Mouse (Mus musculus): ENCODE measurements at regions not wholly inside any gene's neighbourhood (a gene's known extent, or its start where the extent isn't known, plus 50 kb on each side); places are given as distances from the start of the nearest gene placed in this dataset.

DNA sequence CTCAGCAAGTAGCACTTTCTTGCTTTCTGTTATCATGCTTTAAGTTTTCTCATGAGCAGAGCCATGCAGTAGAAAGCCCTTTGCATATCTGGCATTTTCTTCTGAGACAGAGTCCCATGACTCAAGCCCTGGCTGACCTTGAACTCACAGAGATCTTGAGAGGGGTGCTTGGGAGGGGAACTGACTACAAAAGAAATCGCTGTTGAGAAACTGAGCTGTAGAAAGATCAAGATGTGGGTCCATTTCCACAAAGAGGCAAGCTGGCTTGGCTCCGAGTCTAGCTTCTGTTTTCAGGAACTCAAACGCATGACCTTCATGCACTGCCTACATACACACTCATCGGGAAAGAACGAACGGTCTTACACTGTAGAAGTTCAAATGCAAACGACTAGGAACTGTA is 278.0 kb upstream of the Jmjd1c start:
- 93% methylated on average over 7 of the region's 7 CpGs for WGBS
- ATAC-seq (ENCODE audit: insufficient read depth, low FRiP score, low TSS enrichment) = no peak

DNA sequence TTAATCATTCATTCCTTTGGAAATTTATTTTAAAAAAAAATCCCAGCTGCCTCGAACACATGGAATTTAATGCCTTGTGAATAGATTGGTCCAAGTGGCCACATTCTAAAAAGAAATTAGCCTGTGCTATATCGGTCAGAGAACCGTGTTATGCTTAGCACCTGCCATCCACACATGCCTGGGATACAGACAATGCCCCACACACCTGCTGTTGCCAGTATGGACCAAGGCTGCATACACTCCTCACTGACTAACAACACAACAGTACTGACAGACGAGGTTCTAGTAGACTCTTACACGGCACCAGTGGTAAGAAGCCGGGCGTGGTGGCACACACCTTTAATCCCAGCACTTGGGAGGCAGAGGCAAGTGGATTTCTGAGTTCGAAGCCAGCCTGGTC is 276.4 kb upstream of the Jmjd1c start:
- 92% methylated on average over 8 of the region's 8 CpGs for WGBS
- ATAC-seq (ENCODE audit: insufficient read depth, low FRiP score, low TSS enrichment) (no peak), DNase-seq (ENCODE audit: low spot score) (no peak)
- Histone ChIP-seq H3K27ac (ENCODE audit: low read depth, low read length) (no peak overlapping the region), H3K4me3 (ENCODE audit: low read depth, low read length) (no peak overlapping the region), H3K4me2 (ENCODE audit: low read depth) (no peak overlapping the region), H3K9ac (ENCODE audit: low read length) (no peak overlapping the region), H3K4me1 (ENCODE audit: control insufficient read depth, insufficient read depth, low read length) (no peaks in the 10 kb centered on the region), H3K27me3 (ENCODE audit: control insufficient read depth, insufficient read depth, low read length) (no peaks in the 10 kb centered on the region), H3K36me3 (ENCODE audit: control insufficient read depth, insufficient read depth, low read length) (no peaks in the 10 kb centered on the region), H3K9me3 (ENCODE audit: control insufficient read depth, low read length) (no peaks in the 10 kb centered on the region)

More for the DNA sequence above, 278.0 kb upstream of the Jmjd1c start:
- no peak overlapping the region for H3K27ac ChIP-seq (ENCODE audit: low read depth, low read length)
- no peaks in the 10 kb centered on the region for H3K36me3 ChIP-seq (ENCODE audit: control insufficient read depth, insufficient read depth, low read length)
- no peak for DNase-seq (ENCODE audit: low spot score)
- no peak overlapping the region for H3K4me3 ChIP-seq (ENCODE audit: low read depth, low read length)
- no peaks in the 10 kb centered on the region for H3K4me1 ChIP-seq (ENCODE audit: control insufficient read depth, insufficient read depth, low read length)
- H3K4me2 ChIP-seq (ENCODE audit: low read depth) = no peak overlapping the region
- no peaks in the 10 kb centered on the region for H3K9me3 ChIP-seq (ENCODE audit: control insufficient read depth, low read length)
- no peaks in the 10 kb centered on the region for H3K27me3 ChIP-seq (ENCODE audit: control insufficient read depth, insufficient read depth, low read length)
- no peak overlapping the region for H3K9ac ChIP-seq (ENCODE audit: low read length)

DNA sequence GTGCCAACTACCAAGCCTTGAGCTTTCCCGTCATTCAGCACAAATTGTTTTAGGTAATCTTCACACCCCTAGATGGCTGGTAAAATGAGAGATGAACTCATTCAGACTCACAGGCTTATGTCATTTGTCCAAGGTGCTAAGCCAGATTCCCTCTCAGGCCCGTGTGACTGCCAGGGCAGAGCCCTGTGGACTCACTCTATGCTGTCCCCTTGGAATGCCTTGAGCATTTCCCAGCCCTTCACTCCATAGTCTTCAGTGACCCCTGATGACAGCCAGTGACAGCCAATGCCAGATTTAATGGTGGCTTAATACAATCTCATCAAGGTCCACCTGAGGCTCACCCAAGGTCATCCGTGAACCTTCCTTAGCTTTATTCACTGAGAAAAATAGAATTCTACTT is 270.2 kb upstream of the Jmjd1c start:
- H3K9me3 ChIP-seq (ENCODE audit: control insufficient read depth, low read length) = no peaks in the 10 kb centered on the region
- 87% methylated on average over 3 of the region's 3 CpGs for WGBS
- no peaks in the 10 kb centered on the region for H3K27me3 ChIP-seq (ENCODE audit: control insufficient read depth, insufficient read depth, low read length)
- DNase-seq (ENCODE audit: low spot score) = no peak
- no peak overlapping the region for H3K27ac ChIP-seq (ENCODE audit: low read depth, low read length)
- no peaks in the 10 kb centered on the region for H3K36me3 ChIP-seq (ENCODE audit: control insufficient read depth, insufficient read depth, low read length)
- ATAC-seq (ENCODE audit: insufficient read depth, low FRiP score, low TSS enrichment) = no peak
- no peak overlapping the region for H3K4me2 ChIP-seq (ENCODE audit: low read depth)
- no peak overlapping the region for H3K4me3 ChIP-seq (ENCODE audit: low read depth, low read length)
- H3K9ac ChIP-seq (ENCODE audit: low read length) = no peak overlapping the region
- H3K4me1 ChIP-seq (ENCODE audit: control insufficient read depth, insufficient read depth, low read length) = no peaks in the 10 kb centered on the region

DNA sequence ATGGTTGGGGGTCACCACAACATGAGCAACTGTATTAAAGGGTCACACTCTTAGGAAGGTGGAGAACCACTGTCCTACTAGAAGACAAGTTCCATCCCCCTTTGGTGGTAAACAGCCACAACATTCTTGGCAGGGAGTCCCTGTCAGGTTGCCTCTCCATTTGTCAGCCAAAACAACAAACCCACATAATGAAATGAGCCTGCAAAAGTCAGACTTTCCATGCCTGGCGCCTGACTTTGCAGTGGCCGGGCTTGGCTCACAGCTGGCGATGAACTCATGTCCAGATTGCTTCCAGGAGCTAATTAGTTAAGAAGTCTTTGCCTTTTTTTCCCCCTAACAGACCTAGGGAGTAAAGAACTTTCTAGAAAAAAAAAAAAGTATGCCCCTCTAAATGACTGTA is 269.6 kb upstream of the Jmjd1c start:
- ATAC-seq (ENCODE audit: insufficient read depth, low FRiP score, low TSS enrichment) (no peak), DNase-seq (ENCODE audit: low spot score) (no peak)
- Histone ChIP-seq H3K4me2 (ENCODE audit: low read depth) (no peak overlapping the region), H3K27me3 (ENCODE audit: control insufficient read depth, insufficient read depth, low read length) (no peaks in the 10 kb centered on the region), H3K9me3 (ENCODE audit: control insufficient read depth, low read length) (no peaks in the 10 kb centered on the region), H3K27ac (ENCODE audit: low read depth, low read length) (no peak overlapping the region), H3K4me3 (ENCODE audit: low read depth, low read length) (no peak overlapping the region), H3K9ac (ENCODE audit: low read length) (no peak overlapping the region), H3K4me1 (ENCODE audit: control insufficient read depth, insufficient read depth, low read length) (no peaks in the 10 kb centered on the region), H3K36me3 (ENCODE audit: control insufficient read depth, insufficient read depth, low read length) (no peaks in the 10 kb centered on the region)
- 72% methylated on average over 3 of the region's 3 CpGs for WGBS

DNA sequence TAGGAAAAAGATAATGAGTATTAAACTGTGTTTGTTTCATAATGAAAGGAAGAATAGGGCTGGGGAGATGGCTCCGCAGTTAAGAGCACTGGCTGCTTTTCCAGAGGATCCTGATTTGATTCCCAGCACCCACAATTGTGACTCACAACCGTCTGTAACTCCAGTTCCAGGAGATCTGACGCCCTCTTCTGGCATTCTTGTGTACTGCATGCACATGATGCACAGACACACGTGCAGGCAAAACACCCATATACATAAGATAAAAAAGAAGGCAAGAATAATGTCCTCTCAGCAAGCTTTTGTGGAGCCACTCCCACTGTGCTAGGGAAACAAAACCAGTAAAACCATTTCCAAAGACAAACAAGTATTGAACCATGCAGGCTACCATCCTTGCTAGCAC is 261.0 kb upstream of the Jmjd1c start:
- Histone ChIP-seq H3K27me3 (ENCODE audit: control insufficient read depth, insufficient read depth, low read length) (no peaks in the 10 kb centered on the region), H3K36me3 (ENCODE audit: control insufficient read depth, insufficient read depth, low read length) (no peaks in the 10 kb centered on the region), H3K4me1 (ENCODE audit: control insufficient read depth, insufficient read depth, low read length) (no peaks in the 10 kb centered on the region), H3K4me3 (ENCODE audit: low read depth, low read length) (no peak overlapping the region), H3K27ac (ENCODE audit: low read depth, low read length) (no peak overlapping the region), H3K9me3 (ENCODE audit: control insufficient read depth, low read length) (no peaks in the 10 kb centered on the region), H3K9ac (ENCODE audit: low read length) (no peak overlapping the region), H3K4me2 (ENCODE audit: low read depth) (no peak overlapping the region)
- no peak for DNase-seq (ENCODE audit: low spot score)
- no peak for ATAC-seq (ENCODE audit: insufficient read depth, low FRiP score, low TSS enrichment)
- WGBS = 79% methylated on average over 4 of the region's 4 CpGs

DNA sequence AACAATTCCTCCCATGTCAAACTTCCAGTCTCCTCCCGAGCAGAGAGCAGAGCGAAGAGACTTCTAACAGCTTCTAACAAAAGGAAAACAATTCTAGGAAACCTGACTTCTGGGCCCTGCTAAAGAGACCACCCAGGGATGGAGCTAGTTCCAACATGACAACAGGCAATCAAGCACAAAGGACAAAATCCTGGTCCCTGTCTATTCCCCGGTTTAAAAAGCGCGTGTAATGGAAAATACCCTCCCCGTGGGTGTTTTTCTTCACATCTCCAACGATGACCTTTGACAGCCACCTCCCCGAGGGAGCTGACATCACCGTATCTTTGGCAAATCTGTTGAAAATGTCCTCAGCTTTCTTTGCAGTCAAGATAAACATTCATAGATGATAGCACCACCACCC is 256.9 kb upstream of the Jmjd1c start:
- no peak for DNase-seq (ENCODE audit: low spot score)
- no peak overlapping the region for H3K27ac ChIP-seq (ENCODE audit: low read depth, low read length)
- 34% methylated on average over 9 of the region's 9 CpGs for WGBS
- H3K9ac ChIP-seq (ENCODE audit: low read length) = no peak overlapping the region
- H3K4me3 ChIP-seq (ENCODE audit: low read depth, low read length) = no peak overlapping the region
- no peaks in the 10 kb centered on the region for H3K27me3 ChIP-seq (ENCODE audit: control insufficient read depth, insufficient read depth, low read length)
- H3K4me1 ChIP-seq (ENCODE audit: control insufficient read depth, insufficient read depth, low read length) = no peaks in the 10 kb centered on the region
- H3K9me3 ChIP-seq (ENCODE audit: control insufficient read depth, low read length) = no peaks in the 10 kb centered on the region
- H3K4me2 ChIP-seq (ENCODE audit: low read depth) = no peak overlapping the region
- H3K36me3 ChIP-seq (ENCODE audit: control insufficient read depth, insufficient read depth, low read length) = no peaks in the 10 kb centered on the region
- ATAC-seq (ENCODE audit: insufficient read depth, low FRiP score, low TSS enrichment) = no peak

DNA sequence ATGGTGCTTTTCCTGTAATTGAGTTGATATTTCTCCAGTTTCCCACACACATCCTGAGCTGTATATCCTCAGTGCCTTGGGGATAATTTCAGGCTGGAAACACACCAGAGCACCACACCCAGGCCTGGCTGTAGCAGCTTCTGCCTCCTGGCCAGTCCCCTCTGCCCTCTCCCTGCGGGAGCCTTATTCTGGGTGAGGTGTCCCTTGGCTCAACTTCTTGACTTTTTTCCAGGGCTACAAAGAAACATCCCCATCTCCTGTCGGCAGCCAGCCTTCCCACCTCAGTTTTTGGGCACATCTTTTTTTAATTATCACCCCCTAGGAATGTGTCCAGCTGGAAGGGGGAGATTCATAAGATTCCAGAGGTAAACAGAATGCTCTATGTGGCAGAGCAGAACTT is 252.7 kb upstream of the Jmjd1c start:
- Histone ChIP-seq H3K9me3 (ENCODE audit: control insufficient read depth, low read length) (no peaks in the 10 kb centered on the region), H3K27me3 (ENCODE audit: control insufficient read depth, insufficient read depth, low read length) (no peaks in the 10 kb centered on the region), H3K4me2 (ENCODE audit: low read depth) (no peak overlapping the region), H3K4me3 (ENCODE audit: low read depth, low read length) (no peak overlapping the region), H3K27ac (ENCODE audit: low read depth, low read length) (no peak overlapping the region), H3K36me3 (ENCODE audit: control insufficient read depth, insufficient read depth, low read length) (no peaks in the 10 kb centered on the region), H3K9ac (ENCODE audit: low read length) (no peak overlapping the region), H3K4me1 (ENCODE audit: control insufficient read depth, insufficient read depth, low read length) (no peaks in the 10 kb centered on the region)
- 60% methylated on average over 2 of the region's 2 CpGs for WGBS
- DNase-seq (ENCODE audit: low spot score) (no peak), ATAC-seq (ENCODE audit: insufficient read depth, low FRiP score, low TSS enrichment) (no peak)

DNA sequence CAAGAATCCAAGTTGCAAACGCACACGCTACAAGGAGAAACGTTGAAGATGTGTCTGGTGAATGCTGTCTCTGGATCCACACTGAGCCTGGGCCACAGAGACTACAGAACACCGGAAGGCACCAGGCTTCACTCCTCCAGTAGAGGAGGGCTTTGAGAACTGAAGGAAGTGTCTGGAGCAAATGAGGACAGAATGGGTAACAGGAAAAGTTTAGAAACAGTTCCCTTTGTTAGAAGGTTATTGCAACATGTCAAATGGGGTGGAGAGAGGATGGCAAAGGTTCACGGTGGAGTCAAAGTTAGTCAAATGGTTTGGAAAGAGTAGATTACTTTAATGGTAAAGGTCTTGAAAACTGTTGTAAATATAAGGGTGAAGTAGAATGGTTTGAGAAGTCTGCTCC is 247.1 kb upstream of the Jmjd1c start:
- Histone ChIP-seq H3K4me3 (ENCODE audit: low read depth, low read length) (no peak overlapping the region), H3K9me3 (ENCODE audit: control insufficient read depth, low read length) (no peaks in the 10 kb centered on the region), H3K4me1 (ENCODE audit: control insufficient read depth, insufficient read depth, low read length) (no peaks in the 10 kb centered on the region), H3K27ac (ENCODE audit: low read depth, low read length) (no peak overlapping the region), H3K36me3 (ENCODE audit: control insufficient read depth, insufficient read depth, low read length) (no peaks in the 10 kb centered on the region), H3K27me3 (ENCODE audit: control insufficient read depth, insufficient read depth, low read length) (no peaks in the 10 kb centered on the region), H3K4me2 (ENCODE audit: low read depth) (no peak overlapping the region), H3K9ac (ENCODE audit: low read length) (no peak overlapping the region)
- WGBS = 90% methylated on average over 5 of the region's 5 CpGs
- ATAC-seq (ENCODE audit: insufficient read depth, low FRiP score, low TSS enrichment) (no peak), DNase-seq (ENCODE audit: low spot score) (no peak)

DNA sequence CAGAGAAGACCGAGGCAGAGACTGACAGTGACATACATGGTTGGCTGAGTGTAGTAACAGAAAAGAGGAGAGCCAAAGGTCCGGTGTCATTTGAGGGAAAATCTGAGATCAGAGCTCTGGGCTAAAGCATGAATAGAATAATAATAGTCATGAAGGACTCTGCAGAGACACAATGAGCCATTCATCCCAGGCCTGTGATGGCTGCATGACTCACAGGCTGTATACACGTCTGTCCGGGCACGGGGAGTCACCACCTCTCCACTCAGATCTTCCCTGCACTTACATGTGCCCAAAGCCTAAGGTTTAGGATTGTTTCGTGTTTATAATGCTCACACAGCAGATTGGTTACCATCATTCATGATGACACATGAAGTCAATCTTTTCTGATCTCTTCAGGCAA is 246.2 kb upstream of the Jmjd1c start:
- Histone ChIP-seq H3K27me3 (ENCODE audit: control insufficient read depth, insufficient read depth, low read length) (no peaks in the 10 kb centered on the region), H3K9ac (ENCODE audit: low read length) (no peak overlapping the region), H3K4me2 (ENCODE audit: low read depth) (no peak overlapping the region), H3K36me3 (ENCODE audit: control insufficient read depth, insufficient read depth, low read length) (no peaks in the 10 kb centered on the region), H3K4me3 (ENCODE audit: low read depth, low read length) (no peak overlapping the region), H3K4me1 (ENCODE audit: control insufficient read depth, insufficient read depth, low read length) (no peaks in the 10 kb centered on the region), H3K27ac (ENCODE audit: low read depth, low read length) (no peak overlapping the region), H3K9me3 (ENCODE audit: control insufficient read depth, low read length) (no peaks in the 10 kb centered on the region)
- DNase-seq (ENCODE audit: low spot score) = no peak
- WGBS = 80% methylated on average over 6 of the region's 6 CpGs
- ATAC-seq (ENCODE audit: insufficient read depth, low FRiP score, low TSS enrichment) = no peak
